Mouse (Mus musculus): ENCODE results near the gene Stpg3. TPM values are rescaled to one million over a fixed set of nuclear protein-coding genes. Genes with fewer than 3 reads are reported as not detected.

The Stpg3 gene
- polyA plus RNA-seq, 1 experiment from 2014 or later = not detected

GRCm38 (mm10) chr2:25186575-25186930 lies 27.9 kb downstream of the Stpg3 start:
- Histone ChIP-seq H3K36me3 (no peaks in the 10 kb centered on the region), H3K4me1 (replicated peaks) (peaks cover 15% of the 10 kb centered on the region), H3K9ac (0 out of 2 replicates have a peak overlapping the region, but pooled peaks have one; percentile 66), H3K4me2 (peak overlapping the region; percentile 95), H3K27me3 (replicated peaks) (peaks cover 16% of the 10 kb centered on the region), H3K9me3 (replicated peaks) (no peaks in the 10 kb centered on the region), H3K27ac (ENCODE audit: poor library complexity, severe bottlenecking) (no peak overlapping the region), H3K4me3 (peak overlapping the region; percentile 56)
- ATAC-seq (ENCODE audit: insufficient number of reproducible peaks, low FRiP score) = no peak
- 30% methylated on average over 5 of the region's 5 CpGs for WGBS

GRCm38 (mm10) chr2:25185625-25186574 lies 28.5 kb downstream of the Stpg3 start:
- peak; percentile 68 for ATAC-seq (ENCODE audit: insufficient number of reproducible peaks, low FRiP score)
- no peaks in the 10 kb centered on the region for H3K9me3 ChIP-seq (replicated peaks)
- peak overlapping the region; percentile 66 for H3K9ac ChIP-seq
- H3K4me2 ChIP-seq = peak overlapping the region; percentile 95
- H3K27ac ChIP-seq (ENCODE audit: poor library complexity, severe bottlenecking) = peak overlapping the region; percentile 73; the same call in 1 of the 2 replicates
- H3K4me1 ChIP-seq (replicated peaks) = peaks cover 15% of the 10 kb centered on the region
- H3K27me3 ChIP-seq (replicated peaks) = peaks cover 16% of the 10 kb centered on the region
- no peaks in the 10 kb centered on the region for H3K36me3 ChIP-seq
- peak overlapping the region; percentile 56 for H3K4me3 ChIP-seq
- WGBS = under 1% methylated on average over 64 of the region's 64 CpGs

GRCm38 (mm10) chr2:25184496-25184895 lies 29.9 kb downstream of the Stpg3 start:
- no peaks in the 10 kb centered on the region for H3K9me3 ChIP-seq (replicated peaks)
- 93% methylated on average over 7 of the region's 7 CpGs for WGBS
- H3K27ac ChIP-seq (ENCODE audit: poor library complexity, severe bottlenecking) = no peak overlapping the region
- peaks cover 22% of the 10 kb centered on the region for H3K27me3 ChIP-seq (replicated peaks)
- no peak overlapping the region for H3K4me2 ChIP-seq
- H3K9ac ChIP-seq = no peak overlapping the region
- ATAC-seq (ENCODE audit: insufficient number of reproducible peaks, low FRiP score) = no peak
- H3K4me3 ChIP-seq = no peak overlapping the region
- H3K4me1 ChIP-seq (replicated peaks) = peaks cover 22% of the 10 kb centered on the region
- no peaks in the 10 kb centered on the region for H3K36me3 ChIP-seq

DNA sequence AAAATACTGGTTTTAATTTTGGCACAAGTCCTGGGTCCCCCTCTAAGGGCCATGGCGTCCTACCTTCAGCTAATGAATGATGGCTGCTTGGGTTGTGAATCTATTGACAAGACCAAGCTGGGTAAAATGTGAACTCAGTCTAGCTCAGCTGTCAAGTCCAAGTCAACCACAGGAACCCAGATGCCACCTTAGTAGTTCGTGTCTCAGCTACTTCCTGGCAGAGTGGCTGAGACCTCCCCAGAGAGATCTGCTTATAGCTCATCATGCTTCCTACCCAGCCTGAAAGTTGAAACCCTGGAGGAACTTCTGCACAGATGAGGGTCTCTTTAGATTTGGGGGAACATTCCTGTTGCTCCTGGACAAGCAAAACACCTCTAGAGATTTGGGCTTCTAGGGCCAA lies 31.1 kb downstream of the Stpg3 start:
- Histone ChIP-seq H3K4me1 (replicated peaks) (peaks cover 28% of the 10 kb centered on the region), H3K27ac (ENCODE audit: poor library complexity, severe bottlenecking) (no peak overlapping the region), H3K4me2 (peak overlapping the region; percentile 56), H3K27me3 (replicated peaks) (peaks cover 31% of the 10 kb centered on the region), H3K36me3 (no peaks in the 10 kb centered on the region), H3K9ac (no peak overlapping the region), H3K4me3 (no peak overlapping the region), H3K9me3 (replicated peaks) (no peaks in the 10 kb centered on the region)
- WGBS = 72% methylated on average over 2 of the region's 2 CpGs
- no peak for ATAC-seq (ENCODE audit: insufficient number of reproducible peaks, low FRiP score)

DNA sequence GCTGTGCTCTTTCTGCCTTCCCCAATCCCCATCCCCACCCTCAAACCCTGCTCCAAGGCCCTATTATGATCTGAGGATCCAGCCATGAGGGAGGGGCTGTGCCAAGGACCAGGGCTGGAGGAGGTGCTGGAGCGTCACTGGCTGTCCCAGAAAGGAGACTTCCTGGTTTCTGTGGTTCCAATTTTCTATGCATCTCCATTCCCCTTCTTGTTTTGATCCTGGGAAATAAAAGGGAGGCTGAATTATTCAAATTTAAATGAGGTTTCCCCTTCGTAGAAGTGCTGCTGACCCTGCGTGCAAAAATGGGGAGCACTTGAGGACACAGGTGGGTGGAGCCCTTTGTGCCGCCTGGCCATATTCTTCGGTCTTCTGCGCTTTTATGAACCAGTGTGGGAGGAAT lies 31.8 kb downstream of the Stpg3 start:
- Histone ChIP-seq H3K9me3 (replicated peaks) (no peaks in the 10 kb centered on the region), H3K36me3 (no peaks in the 10 kb centered on the region), H3K27me3 (replicated peaks) (peaks cover 35% of the 10 kb centered on the region), H3K9ac (0 out of 2 replicates have a peak overlapping the region, but pooled peaks have one; percentile 8), H3K4me2 (peak overlapping the region; percentile 56), H3K4me1 (replicated peaks) (peaks cover 35% of the 10 kb centered on the region), H3K27ac (ENCODE audit: poor library complexity, severe bottlenecking) (no peak overlapping the region), H3K4me3 (peak overlapping the region; percentile 72)
- no peak for ATAC-seq (ENCODE audit: insufficient number of reproducible peaks, low FRiP score)
- 26% methylated on average over 6 of the region's 6 CpGs for WGBS

DNA sequence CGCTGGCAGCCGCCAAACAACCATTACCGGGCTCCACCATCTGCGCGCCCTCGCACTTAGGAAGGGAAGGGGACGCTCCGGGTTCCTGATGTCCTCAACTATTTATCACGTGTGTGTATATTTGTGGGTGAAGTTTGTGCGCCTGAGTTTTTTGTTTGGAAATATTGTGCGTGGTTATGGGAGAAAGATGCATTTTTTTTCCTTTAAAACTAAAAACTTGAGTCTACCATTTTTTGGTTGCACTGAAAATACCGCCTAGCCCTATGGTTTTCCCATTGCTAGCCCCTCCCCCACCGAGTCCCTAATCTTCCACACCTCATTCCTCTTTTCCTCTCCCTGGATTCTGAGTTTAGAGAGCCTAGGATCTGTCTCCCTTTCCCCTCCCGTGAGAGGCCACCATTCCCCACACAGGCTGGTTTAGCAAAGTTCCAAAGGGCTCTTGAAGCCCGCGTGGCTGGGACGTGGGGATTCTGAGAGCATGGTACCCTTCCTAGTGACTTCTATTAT lies 32.5 kb downstream of the Stpg3 start:
- Histone ChIP-seq H3K9me3 (replicated peaks) (no peaks in the 10 kb centered on the region), H3K4me3 (peak overlapping the region; percentile 72), H3K4me2 (peak overlapping the region; percentile 98), H3K27ac (ENCODE audit: poor library complexity, severe bottlenecking) (no peak overlapping the region), H3K27me3 (replicated peaks) (peaks cover 42% of the 10 kb centered on the region), H3K4me1 (replicated peaks) (peaks cover 42% of the 10 kb centered on the region), H3K9ac (peak overlapping the region; percentile 81), H3K36me3 (no peaks in the 10 kb centered on the region)
- ATAC-seq (ENCODE audit: insufficient number of reproducible peaks, low FRiP score) = no peak
- WGBS = under 1% methylated on average over 17 of the region's 17 CpGs

GRCm38 (mm10) chr2:25180973-25181890 lies 33.2 kb downstream of the Stpg3 start:
- Histone ChIP-seq H3K9me3 (replicated peaks) (no peaks in the 10 kb centered on the region), H3K4me3 (peak overlapping the region; percentile 72), H3K9ac (peak overlapping the region; percentile 81), H3K4me1 (replicated peaks) (peaks cover 49% of the 10 kb centered on the region), H3K4me2 (peak overlapping the region; percentile 98), H3K36me3 (no peaks in the 10 kb centered on the region), H3K27ac (ENCODE audit: poor library complexity, severe bottlenecking) (peak overlapping the region; percentile 77), H3K27me3 (replicated peaks) (peaks cover 49% of the 10 kb centered on the region)
- ATAC-seq (ENCODE audit: insufficient number of reproducible peaks, low FRiP score) = peak; percentile 47
- under 1% methylated on average over 100 of the region's 100 CpGs for WGBS

- Histone ChIP-seq H3K27ac (ENCODE audit: poor library complexity, severe bottlenecking) (peak within 1 kb of the TSS; percentile 77), H3K4me1 (replicated peaks) (peaks cover 49% of the 10 kb centered on the region), H3K9me3 (replicated peaks) (no peaks in the 10 kb centered on the region), H3K27me3 (replicated peaks) (peaks cover 51% of the 10 kb centered on the region), H3K4me3 (peak within 1 kb of the TSS; percentile 72), H3K9ac (peak within 1 kb of the TSS; percentile 81), H3K36me3 (no peaks in the 10 kb centered on the region), H3K4me2 (peak within 1 kb of the TSS; percentile 98)
- ATAC-seq (ENCODE audit: insufficient number of reproducible peaks, low FRiP score) = peak; percentile 91
- WGBS = 0% methylated on average over 35 of the region's 35 CpGs
Measured at GRCm38 (mm10) chr2:25180478-25180903, 33.9 kb downstream of the Stpg3 start, which contains the start of gene Nrarp. TSS of gene Nrarp (plus strand) at chr2:25180758.

DNA sequence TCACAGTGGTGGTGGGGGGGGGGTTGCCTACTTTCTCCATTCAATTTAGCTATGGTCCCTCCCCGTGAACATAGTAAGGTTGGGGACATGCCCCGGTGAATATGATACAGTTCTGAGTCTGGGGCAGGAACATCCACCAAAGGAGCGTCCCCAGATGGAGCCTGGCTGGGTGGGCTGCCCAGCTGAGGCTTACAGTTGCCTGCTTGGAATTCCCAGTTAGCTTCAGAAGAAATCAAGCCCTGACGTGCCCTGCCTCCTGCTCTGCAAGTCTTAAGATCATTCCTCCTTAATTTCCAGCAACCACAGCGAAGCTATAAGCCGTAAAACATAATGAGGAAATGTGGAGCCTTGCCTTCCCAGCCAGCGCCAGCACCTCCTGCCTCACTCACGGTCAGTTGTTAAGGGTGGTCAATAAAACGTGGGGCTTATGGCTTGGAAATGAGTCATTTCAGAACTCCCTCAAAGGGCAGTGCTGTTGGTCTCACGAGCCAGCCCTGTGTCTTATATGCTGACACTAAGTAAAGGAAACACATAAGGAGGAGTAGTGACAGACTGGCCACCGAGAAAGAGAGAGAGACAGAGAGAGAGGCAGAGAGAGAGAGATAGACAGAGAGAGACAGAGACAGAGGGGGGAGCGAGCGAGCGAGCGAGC lies 34.7 kb downstream of the Stpg3 start:
- ATAC-seq (ENCODE audit: insufficient number of reproducible peaks, low FRiP score) = no peak
- peaks cover 45% of the 10 kb centered on the region for H3K27me3 ChIP-seq (replicated peaks)
- H3K27ac ChIP-seq (ENCODE audit: poor library complexity, severe bottlenecking) = no peak overlapping the region
- WGBS = 55% methylated on average over 15 of the region's 15 CpGs
- peak overlapping the region; percentile 98 for H3K4me2 ChIP-seq
- H3K9ac ChIP-seq = no peak overlapping the region
- peak overlapping the region; percentile 72; the same call in 1 of the 2 replicates for H3K4me3 ChIP-seq
- H3K9me3 ChIP-seq (replicated peaks) = no peaks in the 10 kb centered on the region
- peaks cover 44% of the 10 kb centered on the region for H3K4me1 ChIP-seq (replicated peaks)
- H3K36me3 ChIP-seq = no peaks in the 10 kb centered on the region

DNA sequence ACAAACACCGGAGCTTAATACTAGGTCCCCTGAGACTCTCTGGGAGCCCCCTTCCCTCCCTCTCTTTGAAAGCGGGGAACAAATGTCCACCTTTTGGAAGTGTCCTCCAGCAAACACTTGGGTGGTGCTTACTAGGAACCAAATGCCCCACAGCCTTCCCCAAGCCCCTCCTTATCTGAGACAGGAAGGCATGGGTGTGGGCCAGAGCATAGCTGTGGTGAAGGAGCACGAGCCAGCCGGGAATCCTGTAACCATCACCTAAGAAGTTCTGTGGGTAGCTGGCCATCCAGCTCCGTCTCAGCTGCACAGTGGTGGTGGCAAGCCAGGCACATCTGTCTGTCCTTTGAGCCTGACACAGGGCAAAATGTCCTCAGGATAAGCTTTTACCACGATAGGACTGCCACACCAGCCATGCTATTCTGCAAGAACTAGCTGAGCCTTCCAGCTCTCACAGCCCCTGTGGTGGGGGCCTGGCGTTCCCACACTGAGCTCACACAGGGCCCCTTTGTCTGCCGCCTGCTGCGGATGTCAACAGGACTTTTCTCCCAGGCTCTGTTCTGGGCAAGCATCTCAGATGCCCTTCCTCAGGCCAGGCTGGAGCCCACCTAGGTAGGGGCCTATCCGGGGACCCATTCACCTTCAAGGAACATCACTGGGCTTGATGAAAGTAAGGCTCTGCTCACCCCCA lies 36.0 kb downstream of the Stpg3 start:
- WGBS = 17% methylated on average over 10 of the region's 10 CpGs
- no peak for ATAC-seq (ENCODE audit: insufficient number of reproducible peaks, low FRiP score)
- H3K27me3 ChIP-seq (replicated peaks) = peaks cover 43% of the 10 kb centered on the region
- H3K4me2 ChIP-seq = peak overlapping the region; percentile 25; the same call in 1 of the 2 replicates
- peaks cover 44% of the 10 kb centered on the region for H3K4me1 ChIP-seq (replicated peaks)
- H3K9ac ChIP-seq = peak overlapping the region; percentile 12; the same call in 1 of the 2 replicates
- H3K9me3 ChIP-seq (replicated peaks) = no peaks in the 10 kb centered on the region
- no peak overlapping the region for H3K4me3 ChIP-seq
- H3K27ac ChIP-seq (ENCODE audit: poor library complexity, severe bottlenecking) = peak overlapping the region; percentile 50
- no peaks in the 10 kb centered on the region for H3K36me3 ChIP-seq

Data from heart, embryonic 12.5 days (tissue).